Mouse (Mus musculus) heart, postnatal 0 days (tissue): Measurements from ENCODE around the gene Orai3. TPM values are rescaled to one million over a fixed set of nuclear protein-coding genes. Genes with fewer than 3 reads are reported as not detected.

Experiments
- ATAC-seq: fragments of 200-750 bp; cut with Nextera tagmentation; 2 replicates; pipeline ENCODE4 v1.8.0; 2017; ENCODE audit warnings: low read depth, moderate number of reproducible peaks, moderate library complexity; ENCODE audit not compliant: insufficient read depth
- DNase-seq: peaks from one replicate; pipeline ENCODE4 v3.0.0-alpha.2; 2016; ENCODE audit warnings: low spot score
- H3K27ac ChIP-seq: fragments of 300-500 bp; sonication (generic); 2 replicates; pipeline ENCODE4 v1.5.1; 2014; ENCODE audit warnings: low read depth, mild to moderate bottlenecking
- H3K27me3 ChIP-seq: fragments of 300-500 bp; sonication (generic); 2 replicates; pipeline ENCODE4 v1.6.1; 2014; ENCODE audit warnings: low read length, mixed read lengths; ENCODE audit not compliant: control insufficient read depth, insufficient read depth
- H3K36me3 ChIP-seq: fragments of 300-500 bp; sonication (generic); replicated peaks from 2 replicates; pipeline ENCODE4 v1.6.1; 2014; ENCODE audit warnings: low read length, mixed read lengths; ENCODE audit not compliant: control insufficient read depth, insufficient read depth
- H3K4me1 ChIP-seq: fragments of 300-500 bp; sonication (generic); 2 replicates; pipeline ENCODE4 v1.6.1; 2014; ENCODE audit warnings: antibody characterized with exemption; ENCODE audit not compliant: control insufficient read depth, insufficient read depth
- H3K4me2 ChIP-seq: fragments of 300-500 bp; sonication (generic); 2 replicates; pipeline ENCODE4 v1.6.1; 2014; ENCODE audit warnings: low read depth, mild to moderate bottlenecking, low read length, moderate library complexity
- H3K4me3 ChIP-seq: fragments of 300-500 bp; sonication (generic); 2 replicates; pipeline ENCODE4 v1.5.1; 2014; ENCODE audit warnings: low read depth, low read length
- H3K9ac ChIP-seq: fragments of 300-500 bp; sonication (generic); replicated peaks from 2 replicates; pipeline ENCODE4 v1.6.1; 2014; ENCODE audit warnings: low read depth, low read length, mixed read lengths
- H3K9me3 ChIP-seq: fragments of 300-500 bp; sonication (generic); replicated peaks from 2 replicates; pipeline ENCODE4 v1.6.1; 2016; ENCODE audit warnings: low read length; ENCODE audit not compliant: control insufficient read depth
- CTCF ChIP-seq: IDR thresholded peaks from 2 replicates; pipeline ENCODE4 v1.5.1; 2016; ENCODE audit warnings: antibody characterized with exemption, control low read depth, low read depth
- EP300 ChIP-seq: IDR thresholded peaks from 2 replicates; pipeline ENCODE4 v1.6.1; 2016; ENCODE audit warnings: antibody characterized with exemption, low read depth
- WGBS: fragments of 180-500 bp; shearing (Covaris S2); extraction: QIAGEN DNeasy Blood & Tissue Kit; methylation state at CpG from one replicate; pipeline ENCODE4 v1.1.7; 2014; 5-methylcytosine and 5-hydroxymethylcytosine counted together
- polyA plus RNA-seq: library from polyadenylated mRNA; unstranded; fragments of >200 nt; fragmentation: Nextera tagmentation; extraction: Ambion mirVana; gene quantifications from 2 replicates; pipeline ENCODE4 v1.2.1, GENCODE M21; 2015
- total RNA-seq: library from RNA; depleted of rRNA; stranded (reverse); fragments of >200 nt; gene quantifications from 2 replicates; pipeline ENCODE4 v1.2.3, GENCODE M21; 2014; ENCODE audit warnings: low replicate concordance; rRNA removed

Orai3 gene
- total and polyA plus RNA-seq, 2 experiments from 2014 or later: 17.3 to 31.8 TPM

DNA sequence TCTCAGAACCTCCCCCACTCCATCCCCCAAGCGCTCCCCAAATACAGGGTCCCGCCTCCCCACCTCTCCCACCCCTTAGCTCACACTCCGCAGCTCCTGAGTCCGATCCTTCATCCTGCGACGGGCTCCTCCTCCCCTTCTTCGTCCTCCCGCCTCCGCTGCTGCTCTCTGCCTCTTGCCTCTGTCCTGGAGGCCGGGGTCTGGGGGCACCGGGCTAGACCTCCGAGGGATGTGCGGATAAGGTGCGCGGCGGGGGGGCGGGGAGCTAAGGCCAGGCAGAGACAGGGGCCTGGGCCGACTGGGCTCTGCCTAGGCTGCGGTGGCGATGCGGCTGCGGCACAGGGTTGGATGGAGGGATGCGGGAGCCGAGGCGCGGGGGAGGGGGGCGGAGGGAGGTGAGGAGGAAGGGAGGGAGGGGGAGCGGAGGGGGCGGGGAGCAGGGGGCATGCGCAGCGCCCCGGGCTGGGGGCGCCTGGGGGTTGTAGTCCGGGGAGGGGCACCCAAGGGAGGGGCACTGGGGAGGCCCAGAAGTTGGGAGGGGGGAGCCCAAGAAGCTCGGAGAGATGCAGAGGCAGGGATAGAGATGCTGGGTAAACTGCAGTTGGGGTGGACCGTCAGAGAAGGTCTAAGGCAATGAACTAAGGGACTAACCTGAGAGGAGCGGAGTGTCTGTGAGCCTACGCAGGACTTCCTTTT lies 54.7 kb downstream of the Orai3 start, which contains the start of the genes Stx4a and Stx1b:
Stx4a (plus strand) TSS at position 119 of the 696 bp plus-strand sequence.
Stx1b (minus strand) TSS at position 374 of the 696 bp plus-strand sequence.
- Histone ChIP-seq H3K9ac (peak within 1 kb of the TSS; percentile 46), H3K9me3 (no peaks in the 10 kb centered on the region), H3K4me2 (peak within 1 kb of the TSS; percentile 62), H3K27ac (no peak within 1 kb of the TSS), H3K36me3 (no peaks in the 10 kb centered on the region), H3K4me1 (no peaks in the 10 kb centered on the region; the same call in 1 of the 2 replicates), H3K4me3 (peak within 1 kb of the TSS; percentile 47), H3K27me3 (peaks cover 15% of the 10 kb centered on the region; the same call in 1 of the 2 replicates)
- DNase-seq: no peak
- 8% methylated on average over 37 of the region's 38 CpGs for WGBS
- no peak for TF ChIP-seq EP300
- no peak for TF ChIP-seq CTCF
- no peak for ATAC-seq

Other genes with a start within 250 kb of the Orai3 start
- not detected in 2 replicates for gene Tmem265, start 208.4 kb upstream of the Orai3 start, total RNA-seq
- 2.6 and 3.3 TPM in 2 replicates for gene Tmem265, start 208.4 kb upstream of the Orai3 start, polyA plus RNA-seq
- gene Phkg2, start 196.5 kb upstream of the Orai3 start, total RNA-seq: 27.3 and 44.1 TPM in 2 replicates
- gene Phkg2, start 196.5 kb upstream of the Orai3 start, polyA plus RNA-seq: 22.2 and 23.1 TPM in 2 replicates
- 9.9 and 15.0 TPM in 2 replicates for gene Ccdc189, start 181.2 kb upstream of the Orai3 start, total RNA-seq
- 16.0 and 17.6 TPM in 2 replicates for gene Ccdc189, start 181.2 kb upstream of the Orai3 start, polyA plus RNA-seq
- 20.7 and 26.6 TPM in 2 replicates for gene Rnf40, start 181.0 kb upstream of the Orai3 start, total RNA-seq
- gene Rnf40, start 181.0 kb upstream of the Orai3 start, polyA plus RNA-seq: 21.3 and 23.1 TPM in 2 replicates
- 16.8 and 22.0 TPM in 2 replicates for gene Zfp629, start 154.0 kb upstream of the Orai3 start, total RNA-seq
- gene Zfp629, start 154.0 kb upstream of the Orai3 start, polyA plus RNA-seq: 6.9 and 11.3 TPM in 2 replicates
- gene Bcl7c, start 60.9 kb upstream of the Orai3 start, total RNA-seq: 19.3 and 32.4 TPM in 2 replicates
- 25.6 and 27.6 TPM in 2 replicates for gene Bcl7c, start 60.9 kb upstream of the Orai3 start, polyA plus RNA-seq
- 9.3 and 11.1 TPM in 2 replicates for gene Ctf1, start 57.1 kb upstream of the Orai3 start, total RNA-seq
- gene Ctf1, start 57.1 kb upstream of the Orai3 start, polyA plus RNA-seq: 2.6 and 3.1 TPM in 2 replicates
- gene Ctf2, start 37.6 kb upstream of the Orai3 start, total RNA-seq: not detected in 2 replicates
- gene Ctf2, start 37.6 kb upstream of the Orai3 start, polyA plus RNA-seq: not detected in 2 replicates
- gene Fbxl19, start 25.3 kb upstream of the Orai3 start, total RNA-seq: 8.9 and 21.6 TPM in 2 replicates
- 0.42 and 0.56 TPM in 2 replicates for gene Fbxl19, start 25.3 kb upstream of the Orai3 start, polyA plus RNA-seq
- 7.5 and 14.4 TPM in 2 replicates for gene Setd1a, start 6.9 kb downstream of the Orai3 start, total RNA-seq
- gene Setd1a, start 6.9 kb downstream of the Orai3 start, polyA plus RNA-seq: 6.0 and 7.6 TPM in 2 replicates
- gene Gm49388, start 15.8 kb downstream of the Orai3 start, total RNA-seq: not detected in 2 replicates
- not detected in 2 replicates for gene Gm49388, start 15.8 kb downstream of the Orai3 start, polyA plus RNA-seq
- 36.1 and 47.4 TPM in 2 replicates for gene Hsd3b7, start 30.8 kb downstream of the Orai3 start, total RNA-seq
- gene Hsd3b7, start 30.8 kb downstream of the Orai3 start, polyA plus RNA-seq: 23.3 and 27.4 TPM in 2 replicates
- 4.5 and 14.5 TPM in 2 replicates for gene Stx4a, start 54.5 kb downstream of the Orai3 start, total RNA-seq
- gene Stx4a, start 54.5 kb downstream of the Orai3 start, polyA plus RNA-seq: 44.7 and 46.5 TPM in 2 replicates
- 0.15 and 0.19 TPM in 2 replicates for gene Stx1b, start 54.7 kb downstream of the Orai3 start, total RNA-seq
- gene Stx1b, start 54.7 kb downstream of the Orai3 start, polyA plus RNA-seq: 0.38 and 0.51 TPM in 2 replicates
- 19.5 and 25.4 TPM in 2 replicates for gene Zfp646, start 106.4 kb downstream of the Orai3 start, total RNA-seq
- gene Zfp646, start 106.4 kb downstream of the Orai3 start, polyA plus RNA-seq: 2.7 and 3.0 TPM in 2 replicates
- 3.2 and 4.8 TPM in 2 replicates for gene Zfp668, start 107.0 kb downstream of the Orai3 start, total RNA-seq
- gene Zfp668, start 107.0 kb downstream of the Orai3 start, polyA plus RNA-seq: 6.1 and 7.1 TPM in 2 replicates
- 0.12 TPM in 1 of 2 replicates, not detected in the other for gene Prss53, start 121.2 kb downstream of the Orai3 start, total RNA-seq
- 0.26 and 0.66 TPM in 2 replicates for gene Prss53, start 121.2 kb downstream of the Orai3 start, polyA plus RNA-seq
- 1.1 TPM in 1 of 2 replicates, not detected in the other for gene Gm21974, start 125.6 kb downstream of the Orai3 start, total RNA-seq
- not detected in 2 replicates for gene Gm21974, start 125.6 kb downstream of the Orai3 start, polyA plus RNA-seq
- gene Vkorc1, start 125.8 kb downstream of the Orai3 start, total RNA-seq: 36.8 and 59.1 TPM in 2 replicates
- 70.4 and 85.8 TPM in 2 replicates for gene Vkorc1, start 125.8 kb downstream of the Orai3 start, polyA plus RNA-seq
- 117 and 196 TPM in 2 replicates for gene Bckdk, start 134.3 kb downstream of the Orai3 start, total RNA-seq
- gene Bckdk, start 134.3 kb downstream of the Orai3 start, polyA plus RNA-seq: 128 and 131 TPM in 2 replicates
- 14.4 and 22.6 TPM in 2 replicates for gene Kat8, start 142.7 kb downstream of the Orai3 start, total RNA-seq
- 17.0 and 20.4 TPM in 2 replicates for gene Kat8, start 142.7 kb downstream of the Orai3 start, polyA plus RNA-seq
- gene Prss8, start 160.3 kb downstream of the Orai3 start, total RNA-seq: 0.73 and 8.1 TPM in 2 replicates
- 0.18 and 0.34 TPM in 2 replicates for gene Prss8, start 160.3 kb downstream of the Orai3 start, polyA plus RNA-seq
- 14.2 and 17.5 TPM in 2 replicates for gene Prss36, start 176.9 kb downstream of the Orai3 start, total RNA-seq
- gene Prss36, start 176.9 kb downstream of the Orai3 start, polyA plus RNA-seq: 10.1 and 10.2 TPM in 2 replicates
- 25.8 and 33.4 TPM in 2 replicates for gene Fus, start 197.6 kb downstream of the Orai3 start, total RNA-seq
- gene Fus, start 197.6 kb downstream of the Orai3 start, polyA plus RNA-seq: 134 and 175 TPM in 2 replicates
- gene Pycard, start 224.1 kb downstream of the Orai3 start, total RNA-seq: 30.7 and 89.6 TPM in 2 replicates
- 43.0 and 46.4 TPM in 2 replicates for gene Pycard, start 224.1 kb downstream of the Orai3 start, polyA plus RNA-seq
- gene Trim72, start 234.1 kb downstream of the Orai3 start, total RNA-seq: 22.8 and 52.7 TPM in 2 replicates
- 2.2 and 2.3 TPM in 2 replicates for gene Trim72, start 234.1 kb downstream of the Orai3 start, polyA plus RNA-seq